Mouse (Mus musculus) heart, adult 2 months (tissue): ENCODE data around the gene Cntrob.

Source experiments
- CTCF ChIP-seq: fragments of 200-600 bp; IDR thresholded peaks from 2 replicates; pipeline ENCODE4 v1.8.1; 2022; ENCODE audit warnings: antibody characterized with exemption, mild to moderate bottlenecking, moderate library complexity
- EP300 ChIP-seq: fragments of 200-500 bp; IDR thresholded peaks from 2 replicates; pipeline ENCODE4 v1.6.1; 2011; ENCODE audit warnings: low read depth, low read length, control low read depth; ENCODE audit not compliant: insufficient read depth
- POLR2A ChIP-seq: fragments of 200-500 bp; IDR thresholded peaks from 2 replicates; pipeline ENCODE4 v1.6.1; 2011; ENCODE audit warnings: mild to moderate bottlenecking, low read depth, low read length, control low read depth; ENCODE audit not compliant: insufficient read depth

DNA sequence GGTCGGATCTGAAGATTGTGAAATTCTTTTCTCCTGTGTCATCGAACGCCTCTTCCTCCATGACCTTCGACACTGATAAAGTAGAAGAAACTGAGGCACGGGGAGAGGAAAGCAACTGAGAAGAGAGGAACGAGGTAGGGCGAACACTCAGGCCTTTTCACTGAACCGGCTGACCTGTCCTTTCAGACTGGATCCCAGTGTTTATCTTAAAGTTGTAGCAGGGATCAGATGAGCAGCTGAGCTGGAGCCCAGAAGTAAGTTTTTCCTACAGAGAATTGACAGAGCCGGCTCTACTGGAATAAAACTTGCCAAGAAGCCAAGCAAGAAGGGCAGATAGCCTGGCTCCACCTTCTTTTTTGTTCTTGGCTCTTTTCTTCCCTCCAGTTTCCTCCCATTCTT is 47.2 kb upstream of the Cntrob start:
- no peak for TF ChIP-seq POLR2A
- TF ChIP-seq CTCF = no peak
- no peak for TF ChIP-seq EP300
